Mouse (Mus musculus): ENCODE data around the gene Slc22a18.

Gene Slc22a18

DNA sequence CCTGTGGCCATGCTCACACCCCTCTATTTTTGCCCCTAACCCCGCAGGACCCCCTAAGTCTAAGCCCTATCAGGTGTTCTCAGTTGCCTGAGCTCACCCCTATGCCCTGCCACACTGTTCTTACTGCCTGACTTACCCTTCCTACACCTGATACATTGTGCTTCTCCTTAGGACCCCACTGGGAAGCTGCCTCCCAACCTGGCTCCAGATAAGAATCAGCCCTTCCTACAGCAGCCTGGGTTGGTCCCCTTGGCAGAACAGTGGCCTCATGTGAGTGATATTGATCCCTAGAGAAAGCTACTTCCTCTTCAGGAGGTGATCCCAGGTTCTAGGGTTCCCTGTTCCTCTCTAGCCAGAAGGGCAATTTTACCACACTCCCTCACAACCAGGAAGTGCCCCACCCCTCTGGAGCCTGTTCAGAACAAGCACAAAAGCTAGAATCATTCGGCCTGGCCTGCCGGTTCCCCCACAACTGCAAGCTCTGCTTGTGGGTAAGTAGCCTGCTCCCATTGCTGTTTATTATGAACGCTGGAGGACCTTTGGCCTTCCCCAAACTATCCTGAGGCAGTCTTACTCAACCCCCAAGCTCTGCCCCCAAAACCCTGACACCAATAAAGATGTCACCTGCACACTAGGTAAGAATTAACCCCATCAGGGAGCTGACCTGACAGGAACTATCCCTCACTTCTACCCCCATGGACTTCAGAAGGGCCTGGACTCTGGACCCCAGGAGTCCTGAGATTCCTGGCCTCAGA, at the start of gene Slc22a18:
Slc22a18 (plus strand) TSS at position 390 of the 755 bp plus-strand sequence.
- DNase-seq: peak; percentile 86

DNA sequence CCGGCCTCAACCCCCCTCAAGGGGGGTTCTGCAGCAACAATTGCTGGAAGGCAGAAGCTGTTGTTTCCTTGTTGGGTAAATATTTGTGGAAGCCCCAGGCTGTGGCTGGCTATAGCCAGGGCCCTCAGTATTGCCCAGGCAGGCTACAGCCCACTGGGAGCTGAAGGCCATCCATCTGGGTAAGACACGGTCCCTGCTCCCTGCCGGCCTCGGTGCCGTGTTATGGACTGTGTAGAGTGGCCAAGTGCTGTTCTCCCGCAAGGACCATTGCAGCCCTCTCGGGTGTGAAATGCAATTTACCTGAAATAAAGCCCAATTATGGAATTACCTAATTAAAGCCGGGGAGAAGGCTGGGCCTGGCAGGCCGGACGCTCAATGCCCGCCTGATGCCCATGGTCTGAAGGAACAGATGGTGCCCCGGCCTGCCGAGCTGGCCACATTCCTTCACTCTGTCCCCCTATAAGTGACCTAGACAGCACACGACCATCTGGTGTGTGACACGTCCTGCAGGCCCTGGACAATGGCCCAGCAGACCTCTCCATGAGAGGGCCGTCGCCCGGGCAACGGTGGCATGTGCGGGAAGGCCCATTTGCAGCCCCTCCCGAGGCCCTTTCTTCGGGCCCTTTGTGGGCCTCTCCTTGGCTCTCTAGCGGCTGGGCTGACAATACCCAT, 45.3 kb upstream of the Slc22a18 start:
- DNase-seq: no peak

DNA sequence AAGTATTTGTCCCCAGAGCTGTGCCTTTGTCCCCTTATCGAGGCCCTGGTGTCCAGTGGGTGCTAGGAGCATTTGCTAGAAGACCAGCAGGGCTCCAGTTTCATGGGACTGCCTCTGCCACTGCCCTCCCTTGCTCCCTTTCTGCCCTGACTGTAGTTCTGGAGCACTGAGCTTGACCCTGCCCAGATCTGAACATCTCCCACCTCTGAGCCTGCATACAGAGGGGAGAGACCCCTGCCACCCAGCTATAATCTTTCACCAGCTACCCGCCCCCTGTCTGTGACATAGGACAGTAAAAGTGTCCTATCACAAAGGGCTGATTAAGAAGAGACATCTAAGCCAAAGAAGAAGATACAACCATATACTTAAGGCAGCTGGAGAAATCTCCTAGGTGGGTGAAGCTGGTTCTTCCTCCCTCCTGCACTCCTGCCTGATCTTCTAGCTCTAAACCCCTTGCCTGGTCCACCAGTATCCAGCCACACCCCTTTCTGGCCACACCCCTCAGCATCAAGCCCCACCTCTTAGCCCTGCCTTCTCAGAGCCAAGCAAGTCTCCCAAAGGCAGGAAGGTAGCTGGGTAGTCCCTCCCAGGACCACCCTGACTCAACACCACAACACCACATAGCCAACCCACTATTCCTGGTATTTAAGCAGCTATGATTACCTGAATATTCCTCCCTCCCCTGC, 44.6 kb upstream of the Slc22a18 start:
- no peak for DNase-seq

DNA sequence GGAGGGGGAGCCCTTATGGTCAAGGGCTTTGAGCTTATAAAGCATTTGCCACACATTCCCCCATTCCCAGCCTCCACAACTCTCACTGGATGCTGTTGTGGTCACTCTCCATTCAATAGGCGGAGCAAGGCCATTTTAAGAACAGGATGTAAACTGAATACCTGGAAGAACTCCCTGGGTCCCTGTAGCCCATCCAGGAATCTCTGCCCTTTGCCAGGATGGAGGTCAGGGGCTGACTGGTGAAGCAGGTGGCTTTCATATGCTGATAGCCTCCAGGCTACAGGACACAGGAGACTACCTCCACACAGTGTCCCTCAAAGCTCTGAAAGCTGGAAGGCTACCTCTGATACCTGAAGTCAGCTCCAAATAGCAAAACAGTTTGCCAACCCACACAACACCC, 40.9 kb upstream of the Slc22a18 start:
- no peak for DNase-seq

DNA sequence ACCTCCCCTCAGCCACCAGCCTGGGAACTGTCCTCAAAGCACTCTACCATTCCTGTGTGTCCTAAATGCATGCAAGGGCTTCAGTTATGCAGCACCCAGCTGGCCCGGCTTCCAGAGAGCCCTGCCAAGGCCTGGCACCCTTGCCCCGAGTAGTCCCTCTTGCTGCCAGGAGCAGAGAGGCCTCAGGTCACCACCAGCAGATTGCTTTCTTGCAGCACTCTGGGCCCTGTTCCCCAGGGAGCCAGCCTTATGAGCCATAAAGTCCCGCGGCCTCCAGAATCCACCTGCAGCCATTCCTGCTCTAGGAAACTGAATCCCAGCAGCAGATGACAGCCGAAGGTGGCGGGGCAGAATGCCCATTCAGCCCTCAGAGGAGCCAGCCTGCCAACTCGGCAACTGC, 40.2 kb upstream of the Slc22a18 start:
- peak; percentile 46 for DNase-seq

DNA sequence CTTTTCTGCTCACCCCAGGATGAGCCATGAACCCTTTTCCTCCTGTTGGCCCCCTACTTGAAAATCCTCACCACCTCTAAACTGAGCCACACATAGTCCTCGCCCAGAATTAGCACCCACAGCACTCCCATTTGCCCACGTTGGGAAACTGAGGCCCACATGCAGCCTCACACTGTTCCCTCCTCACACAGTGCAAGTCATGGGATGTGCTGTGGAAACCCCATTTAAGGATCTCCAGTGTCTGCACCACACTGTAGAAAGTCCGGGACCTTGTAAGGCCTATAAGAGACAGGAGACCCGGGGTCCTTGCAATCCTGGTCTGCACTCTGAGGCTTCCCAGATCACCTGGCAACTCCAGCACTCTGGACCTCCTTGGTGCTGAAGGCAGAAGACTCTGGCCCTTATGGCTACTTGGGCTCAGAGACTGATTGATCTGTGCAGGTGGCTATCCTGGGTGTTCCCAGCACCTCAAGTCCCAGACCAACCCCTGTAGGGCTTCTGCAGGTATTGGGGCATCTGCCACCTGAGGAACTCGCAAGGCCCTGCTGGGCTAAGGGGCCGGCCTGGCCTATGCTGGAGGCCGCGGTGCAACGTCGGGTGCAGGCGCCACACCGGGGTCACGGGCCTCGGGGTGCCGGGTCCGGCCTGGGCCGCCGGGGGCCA, 36.2 kb upstream of the Slc22a18 start:
- no peak for DNase-seq

DNA sequence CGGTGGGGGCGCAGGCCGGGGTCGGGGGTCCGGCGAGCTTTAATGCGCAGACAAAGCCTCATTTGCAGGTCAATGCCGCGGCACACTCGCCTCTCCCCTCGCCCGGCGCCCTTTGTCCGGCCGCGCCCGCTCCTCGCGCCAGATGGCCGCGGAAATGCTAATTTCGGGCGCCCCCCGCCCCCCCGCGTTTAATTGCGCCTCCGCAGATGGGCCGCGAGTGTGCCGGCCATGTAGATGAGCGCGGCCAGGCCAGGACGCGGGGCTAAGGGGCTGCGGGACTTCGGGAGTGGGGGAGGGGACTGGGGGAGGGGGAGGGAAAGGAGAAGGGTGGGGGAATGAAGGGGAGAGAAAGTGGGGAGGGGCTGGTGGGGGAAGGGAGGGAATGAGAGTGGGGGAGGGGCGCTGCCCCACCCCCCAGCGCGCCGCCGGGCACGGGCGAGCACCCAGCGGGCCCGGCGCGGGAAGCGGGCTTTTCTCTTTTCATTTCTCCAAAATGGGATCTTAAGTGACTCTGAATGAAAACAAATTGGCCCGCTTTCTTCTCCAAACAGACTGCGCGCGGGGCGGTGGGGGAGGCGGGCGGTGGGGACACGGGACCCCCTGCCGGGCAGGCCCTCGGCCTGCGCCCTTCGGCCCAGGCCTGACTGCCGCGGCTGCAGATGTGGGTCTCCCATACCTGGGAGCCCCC, 35.5 kb upstream of the Slc22a18 start:
- no peak for DNase-seq

DNA sequence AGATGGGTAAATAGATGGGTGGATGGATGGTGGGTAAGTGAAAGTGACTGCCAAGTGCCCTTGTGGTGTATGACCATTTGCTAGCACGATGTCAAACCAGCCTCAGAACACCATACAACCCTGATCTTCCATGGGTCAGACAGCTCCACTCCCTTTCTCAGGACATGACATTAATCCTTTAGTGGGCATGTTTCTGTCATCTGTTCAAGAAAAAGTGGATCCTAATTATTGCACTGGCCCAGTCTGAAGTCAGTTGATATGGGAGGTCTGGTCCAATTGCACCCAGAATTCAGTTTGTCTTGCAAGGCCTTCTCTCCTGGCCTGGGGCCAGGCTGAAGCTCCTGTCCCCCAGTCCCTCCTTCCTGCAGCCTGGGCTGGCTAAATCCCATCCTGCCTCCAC, 34.6 kb upstream of the Slc22a18 start:
- DNase-seq: no peak

DNA sequence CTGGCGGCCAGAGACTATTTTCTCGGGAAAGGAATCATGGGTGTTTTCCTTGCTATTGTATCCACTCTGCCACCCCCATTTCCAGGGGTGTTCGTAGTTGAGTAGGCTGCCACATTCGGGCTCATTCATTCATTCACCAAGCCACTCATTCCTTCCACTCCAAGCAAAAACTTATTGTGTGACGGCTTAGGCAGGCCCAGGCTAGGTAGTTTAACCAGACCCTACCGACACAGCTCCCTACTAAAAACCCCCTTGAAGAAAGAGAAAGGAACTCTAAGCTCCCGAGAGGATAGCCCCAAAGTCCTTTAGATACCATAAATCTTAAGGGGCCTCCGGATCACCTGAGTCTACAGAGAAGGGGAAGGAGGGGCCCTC, 29.0 kb upstream of the Slc22a18 start:
- DNase-seq: no peak

DNA sequence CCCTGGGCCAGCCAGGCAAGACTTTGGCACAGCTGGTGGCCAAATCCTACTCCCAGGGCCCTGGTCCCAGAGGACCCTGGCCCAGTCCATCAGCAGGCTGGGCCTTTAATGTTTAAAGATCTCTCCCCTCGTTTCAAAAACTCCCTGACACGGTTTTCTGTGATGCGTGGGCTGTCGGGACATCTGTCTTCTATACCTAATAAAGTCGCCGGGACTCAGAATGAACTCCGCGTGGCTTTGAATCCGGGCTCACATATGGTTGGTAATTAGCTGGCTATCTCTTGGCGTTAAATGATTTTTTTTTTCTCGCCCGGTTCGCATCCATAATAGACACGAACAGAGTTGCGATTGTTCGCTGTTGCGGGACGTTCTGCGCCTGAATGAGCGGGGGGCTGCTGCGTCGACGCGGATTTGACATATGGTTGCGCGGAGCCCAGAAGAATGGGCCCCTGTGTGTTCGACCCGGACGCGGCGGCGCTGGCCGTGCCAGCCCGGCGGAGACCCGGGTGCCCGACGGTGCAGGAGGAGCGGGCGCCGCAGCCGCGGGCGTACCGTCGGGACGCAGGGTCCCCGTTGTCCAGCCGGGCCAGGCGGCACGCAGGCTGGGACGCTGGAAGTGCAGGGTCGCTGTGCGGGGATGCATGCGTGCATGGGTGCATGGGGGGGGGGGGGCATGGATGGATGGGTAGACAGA, 28.4 kb upstream of the Slc22a18 start:
- no peak for DNase-seq

DNA sequence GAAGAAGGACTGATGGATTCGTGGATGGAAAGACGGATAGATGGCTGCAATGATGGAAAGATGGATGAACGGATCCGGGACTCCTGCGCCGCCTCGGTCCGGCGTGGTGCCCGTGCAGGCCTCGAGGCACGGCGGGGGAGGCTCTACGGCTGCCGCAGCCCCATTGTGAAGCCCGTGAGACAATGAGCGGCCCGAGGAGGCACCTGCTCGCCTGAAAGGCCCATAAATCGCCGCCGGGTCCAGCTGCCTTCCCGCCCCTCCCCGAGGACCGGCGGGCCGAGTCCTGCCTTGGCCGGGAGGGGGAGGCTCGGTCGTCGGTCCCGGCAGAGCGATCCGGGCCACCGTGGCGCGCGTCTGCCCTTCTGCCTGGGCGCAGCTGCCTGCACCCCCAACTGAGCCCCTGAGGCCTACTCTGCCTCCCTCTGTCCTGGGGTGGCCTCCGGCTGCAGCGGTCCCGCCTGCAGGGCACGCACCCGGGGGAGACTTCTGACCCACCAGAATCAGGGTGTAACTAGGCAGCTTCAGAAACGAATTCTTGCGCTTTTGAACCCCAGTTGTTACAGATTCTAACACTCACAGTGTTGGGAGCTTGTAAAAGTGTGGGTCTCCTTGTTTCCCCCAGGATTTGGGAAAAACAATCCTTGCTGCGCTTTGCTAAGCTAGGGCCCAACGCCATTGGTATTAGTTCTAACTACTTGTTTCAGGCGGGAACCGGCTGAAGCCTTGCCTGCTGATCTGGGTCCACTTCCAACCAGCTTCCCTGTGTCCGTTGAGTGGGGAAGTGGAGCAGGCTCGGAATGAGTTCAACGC, 27.7 kb upstream of the Slc22a18 start:
- no peak for DNase-seq

DNA sequence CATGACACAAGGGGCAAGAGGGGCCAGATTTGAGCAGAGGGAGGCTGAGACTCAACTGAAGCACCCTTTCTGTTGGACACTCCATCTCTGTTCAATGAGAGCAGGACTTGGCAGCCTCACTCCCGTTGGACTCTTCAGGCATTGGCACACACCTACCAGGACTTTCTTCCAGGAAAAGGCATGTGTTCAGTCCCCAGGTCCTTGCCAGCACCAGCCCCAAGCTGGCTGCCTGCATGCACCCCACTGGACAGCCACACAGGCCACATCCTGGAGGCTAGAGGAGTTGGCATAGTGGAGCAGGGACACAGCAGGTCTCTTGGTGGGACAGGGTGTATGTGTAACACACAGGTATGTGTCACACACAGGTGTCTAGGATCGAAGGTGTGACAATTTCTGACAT, 26.4 kb upstream of the Slc22a18 start:
- DNase-seq: no peak

DNA sequence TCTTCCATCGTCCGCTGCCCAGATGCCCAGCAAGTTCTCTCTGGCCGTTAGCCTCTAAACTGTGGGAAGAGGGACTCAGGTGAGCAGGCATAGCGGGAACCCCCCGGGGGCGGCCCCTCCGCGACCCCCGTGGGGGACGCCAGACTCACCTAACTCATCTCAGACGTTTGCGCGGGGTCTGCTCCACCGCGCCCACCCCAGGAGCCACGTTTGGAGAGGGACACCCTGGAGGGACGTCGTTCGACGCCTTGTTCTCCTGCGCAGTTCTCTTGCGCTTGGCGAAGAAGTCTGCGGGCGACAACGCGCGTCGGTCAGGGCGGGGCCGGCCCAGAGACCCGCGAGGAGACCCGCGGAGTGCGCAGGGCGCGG, 14.6 kb upstream of the Slc22a18 start:
- no peak for DNase-seq

DNA sequence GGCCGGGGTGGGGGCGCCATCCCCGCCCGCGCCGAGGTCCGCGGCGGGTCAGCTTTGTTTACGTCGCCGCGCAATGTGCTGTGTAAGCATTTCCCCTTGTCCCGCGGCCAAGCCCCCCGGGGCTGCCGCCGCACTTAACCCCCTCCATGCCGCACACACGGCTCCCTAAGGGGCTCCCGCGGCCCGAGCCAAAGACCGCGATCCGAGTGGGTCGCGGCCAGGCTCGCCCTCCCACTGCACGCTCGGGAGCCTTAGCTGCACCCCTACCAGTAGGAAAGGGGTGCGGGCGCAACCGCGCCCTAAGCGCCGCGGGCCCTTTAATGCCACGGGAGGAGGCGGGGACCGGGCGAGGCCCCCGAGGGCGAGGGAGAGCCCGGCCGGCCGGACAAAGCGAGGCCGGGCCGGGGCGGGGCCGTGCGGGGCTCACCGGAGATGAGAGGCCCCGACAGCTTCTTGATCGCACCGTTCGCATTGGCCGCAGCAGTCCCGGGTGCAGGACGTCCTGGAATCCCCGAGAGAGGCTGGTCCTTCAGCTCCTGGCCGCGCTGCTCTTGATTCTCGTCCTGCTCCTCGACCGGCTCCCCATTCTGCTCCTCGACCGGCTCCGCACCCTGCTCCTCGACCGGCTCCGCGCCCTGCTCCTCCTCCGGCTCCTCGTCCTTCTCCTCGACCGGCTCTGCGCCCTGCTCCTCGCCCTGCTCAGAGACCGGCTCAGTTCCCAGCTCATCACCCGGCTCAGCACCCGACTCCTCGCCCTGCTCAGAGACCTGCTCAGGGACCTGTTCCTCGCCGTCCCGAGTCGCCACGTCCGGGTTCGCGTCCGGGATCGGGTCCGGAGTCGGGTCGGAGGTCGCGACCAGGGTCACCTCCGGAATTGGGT, 14.0 kb upstream of the Slc22a18 start:
- no peak for DNase-seq

DNA sequence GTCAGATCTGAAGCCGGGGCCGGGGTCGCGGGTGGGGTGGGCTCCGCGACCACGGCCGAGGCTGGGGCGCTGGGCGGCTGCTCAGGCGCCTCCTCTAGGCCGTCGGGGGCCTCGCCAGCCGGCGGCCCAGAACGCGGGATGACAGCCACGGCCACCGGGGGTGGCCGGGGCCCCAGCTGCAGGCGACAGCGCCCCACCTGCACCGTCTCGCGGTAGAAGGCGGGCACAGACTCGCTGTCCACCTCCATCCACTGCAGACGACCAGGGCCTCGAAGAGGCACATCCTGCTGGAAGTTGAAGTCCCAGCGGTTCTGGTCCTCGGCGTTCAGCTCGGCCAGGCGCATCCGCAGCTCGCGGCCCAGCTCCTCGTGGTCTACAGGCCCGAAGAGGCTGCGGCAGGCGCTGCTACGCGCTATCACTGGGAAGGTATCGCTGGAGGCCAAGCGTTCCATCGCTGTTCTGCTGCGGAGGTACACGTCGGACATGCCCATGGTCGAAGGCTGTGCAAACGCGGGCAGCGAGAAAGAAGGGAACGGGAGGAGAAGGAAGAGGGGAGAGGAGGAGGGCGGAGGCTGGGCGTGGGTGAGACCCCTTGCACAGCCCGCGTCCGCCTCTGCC, 13.2 kb upstream of the Slc22a18 start:
- DNase-seq: no peak

DNA sequence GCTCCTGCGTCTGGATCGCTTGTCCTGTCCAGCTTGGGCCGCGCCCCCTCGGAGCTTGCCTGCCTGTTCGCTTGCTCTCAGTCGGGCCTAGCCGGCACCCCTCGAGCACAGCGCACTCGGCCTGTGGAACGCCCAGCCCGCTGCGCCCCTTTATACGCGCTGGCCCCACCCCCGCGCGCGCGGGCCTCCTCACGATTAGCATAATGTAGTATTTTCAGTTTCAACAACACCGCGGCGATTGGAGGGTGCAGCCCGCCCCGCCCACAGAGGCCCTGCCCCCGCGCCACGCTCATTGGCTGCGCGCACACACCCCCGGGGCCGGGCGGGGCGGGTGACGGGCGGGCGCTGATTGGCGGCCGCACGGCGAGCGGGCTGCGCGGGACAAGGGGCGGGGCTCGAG, 12.7 kb upstream of the Slc22a18 start, which contains the start of gene Cdkn1c:
Cdkn1c (minus strand) TSS at position 177 of the 400 bp plus-strand sequence.
- peak; percentile 90 for DNase-seq

DNA sequence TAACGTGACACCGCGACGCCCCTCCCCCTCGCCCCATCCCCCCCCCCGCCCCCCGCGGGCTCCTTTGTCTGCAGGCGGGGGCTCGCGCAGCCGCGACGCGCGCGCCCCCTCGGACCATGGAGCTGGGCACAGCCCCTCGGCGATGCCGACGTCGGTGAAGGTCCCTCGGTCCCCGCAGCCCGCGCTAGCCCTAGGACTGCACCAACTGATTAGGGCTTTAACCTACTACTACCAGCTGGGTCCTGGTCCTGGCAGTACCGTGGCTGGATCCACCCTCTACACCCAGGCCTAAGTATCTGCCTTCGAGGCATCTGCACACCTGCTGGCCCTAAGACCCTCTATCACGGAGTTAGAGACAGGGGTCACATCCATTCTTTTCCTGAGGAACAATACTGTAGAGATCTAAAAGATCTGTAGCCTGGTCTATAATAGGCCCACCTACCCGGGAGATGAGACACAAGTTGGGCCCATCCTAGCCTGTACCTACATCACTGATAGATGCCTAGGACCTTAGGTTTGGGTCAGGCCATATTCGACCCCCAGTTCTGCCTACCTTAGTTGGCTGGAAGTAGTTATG, 12.2 kb upstream of the Slc22a18 start:
- DNase-seq: no peak

DNA sequence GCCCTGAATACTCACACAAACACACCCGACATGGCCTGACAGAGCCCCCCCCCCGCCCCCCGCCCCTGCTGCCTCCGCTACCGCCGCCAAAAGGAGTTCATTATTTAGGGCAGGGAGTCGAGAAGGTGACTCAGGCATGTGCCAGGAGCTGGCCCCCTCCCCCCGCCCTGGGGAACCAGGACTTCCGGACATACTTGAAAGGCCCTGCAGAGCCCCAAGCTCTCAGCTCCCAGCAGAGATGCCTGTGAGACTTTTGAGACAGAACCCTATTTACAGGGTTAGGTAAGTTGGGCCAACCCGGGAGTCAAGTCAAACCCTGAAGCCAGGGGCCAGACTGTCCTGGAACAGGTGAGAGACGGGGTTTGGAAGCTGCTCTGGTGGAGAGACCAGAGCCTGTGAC, 11.6 kb upstream of the Slc22a18 start:
- no peak for DNase-seq

DNA sequence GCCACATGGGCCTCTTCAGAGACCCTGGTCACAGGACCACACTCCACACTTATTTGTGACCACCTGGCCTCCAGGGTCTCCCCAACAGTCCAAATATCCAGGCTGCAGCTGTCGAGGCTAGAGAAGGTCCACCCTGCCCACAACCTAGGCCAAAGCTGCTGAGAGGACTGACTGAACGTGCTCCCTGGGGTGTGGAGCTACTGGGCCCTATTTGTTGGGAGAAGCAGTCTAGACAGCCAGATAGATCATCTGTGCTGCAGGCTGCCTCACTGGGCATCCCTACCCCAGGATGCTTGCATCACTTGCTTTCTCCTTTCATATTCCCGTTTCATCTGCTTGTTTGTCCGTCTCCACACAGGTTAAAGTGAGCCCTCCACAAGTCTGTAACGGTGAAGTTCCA, 11.0 kb upstream of the Slc22a18 start:
- DNase-seq: no peak
